Comparison of ENCODE assay signal across 8 mouse cellular contexts in the genomic region with DNA sequence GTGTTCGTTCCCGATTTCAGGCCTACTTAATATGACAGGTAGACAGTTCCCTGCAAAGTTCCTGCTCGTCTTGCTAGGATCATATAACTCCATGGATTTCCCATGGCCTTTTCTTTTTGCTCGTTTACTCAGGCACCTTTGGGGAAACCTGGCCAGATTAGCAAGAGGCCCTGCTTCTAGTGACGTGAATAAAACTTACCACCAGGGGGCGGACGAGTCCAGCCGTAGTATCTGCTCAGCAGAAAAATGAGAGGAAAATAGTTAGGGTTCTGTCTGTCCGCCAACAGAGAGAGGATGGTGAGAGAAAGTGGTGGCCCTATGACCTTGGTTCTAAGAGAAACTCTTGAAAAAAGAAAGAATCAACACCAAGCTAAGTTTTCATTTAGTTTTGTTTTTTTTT. TPM values are rescaled to one million over a fixed set of nuclear protein-coding genes. Genes with fewer than 3 reads are reported as not detected.
DNase-seq lines count a peak whose midpoint lies in the region; ATAC-seq and TF ChIP-seq lines count a peak whose summit lies in the region.

No protein-coding gene starts in this region.

- H3K27me3 ChIP-seq in kidney, embryonic 15.5 days = no peaks in the 10 kb centered on the region
- no peaks in the 10 kb centered on the region for H3K27me3 ChIP-seq in heart, postnatal 0 days (ENCODE audit: control insufficient read depth, insufficient read depth, low read length)
- H3K27me3 ChIP-seq in neural tube, embryonic 11.5 days (ENCODE audit: control insufficient read depth, insufficient read depth, low read length) = no peaks in the 10 kb centered on the region

- no peaks in the 10 kb centered on the region for H3K4me1 ChIP-seq in kidney, embryonic 15.5 days
- H3K4me1 ChIP-seq in cortical plate, adult 2 months (ENCODE audit: control insufficient read depth, insufficient read depth, low read length) = no peaks in the 10 kb centered on the region
- H3K4me1 ChIP-seq in heart, postnatal 0 days (ENCODE audit: control insufficient read depth, insufficient read depth) = no peaks in the 10 kb centered on the region
- no peaks in the 10 kb centered on the region for H3K4me1 ChIP-seq in neural tube, embryonic 11.5 days (ENCODE audit: control insufficient read depth, insufficient read depth, low read length)

- H3K9me3 ChIP-seq in kidney, embryonic 15.5 days (replicated peaks) = no peaks in the 10 kb centered on the region
- peaks cover 5% of the 10 kb centered on the region for H3K9me3 ChIP-seq in heart, postnatal 0 days (replicated peaks; ENCODE audit: control insufficient read depth, low read length)
- H3K9me3 ChIP-seq in neural tube, embryonic 11.5 days (ENCODE audit: control insufficient read depth, low read length) = no peaks in the 10 kb centered on the region

- H3K36me3 ChIP-seq in kidney, embryonic 15.5 days = no peaks in the 10 kb centered on the region; the same call in 1 of the 2 replicates
- peaks cover 32% of the 10 kb centered on the region for H3K36me3 ChIP-seq in heart, postnatal 0 days (replicated peaks; ENCODE audit: control insufficient read depth, insufficient read depth, low read length)
- H3K36me3 ChIP-seq in neural tube, embryonic 11.5 days (ENCODE audit: control insufficient read depth, insufficient read depth, low read length) = no peaks in the 10 kb centered on the region

- WGBS in kidney, embryonic 15.5 days = 30% methylated on average over 9 of the region's 9 CpGs
- 24% methylated on average over 9 of the region's 9 CpGs for WGBS in heart, postnatal 0 days
- 37% methylated on average over 9 of the region's 9 CpGs for WGBS in neural tube, embryonic 11.5 days

- H3K4me2 ChIP-seq in kidney, embryonic 15.5 days = no peak overlapping the region
- H3K4me2 ChIP-seq in heart, postnatal 0 days (ENCODE audit: low read depth, low read length) = no peak overlapping the region
- H3K4me2 ChIP-seq in neural tube, embryonic 11.5 days (ENCODE audit: low read depth) = no peak overlapping the region

- H3K4me3 ChIP-seq in kidney, embryonic 15.5 days (replicated peaks) = no peak overlapping the region
- H3K4me3 ChIP-seq in cortical plate, adult 2 months (ENCODE audit: insufficient read depth, low read length) = no peak overlapping the region
- no peak overlapping the region for H3K4me3 ChIP-seq in heart, postnatal 0 days (ENCODE audit: low read depth, low read length)
- H3K4me3 ChIP-seq in neural tube, embryonic 11.5 days (ENCODE audit: low read depth, low read length) = no peak overlapping the region

- no peak for ATAC-seq in kidney, embryonic 15.5 days (replicated peaks; ENCODE audit: low FRiP score)
- ATAC-seq in heart, postnatal 0 days (ENCODE audit: insufficient read depth, low read depth) = no peak
- ATAC-seq in neural tube, embryonic 11.5 days (ENCODE audit: insufficient read depth, low FRiP score, low TSS enrichment) = no peak

- TF ChIP-seq EP300 in heart, postnatal 0 days (IDR thresholded peaks at IDR 0.05; ENCODE audit: low read depth) = no peak

- peak; percentile 66 for TF ChIP-seq CTCF in cortical plate, adult 2 months (IDR thresholded peaks at IDR 0.05; ENCODE audit: extremely low read depth, insufficient read depth, low read length)
- TF ChIP-seq CTCF in heart, postnatal 0 days (IDR thresholded peaks at IDR 0.05; ENCODE audit: low read depth) = peak; percentile 79

- H3K9ac ChIP-seq in kidney, embryonic 15.5 days = no peak overlapping the region
- no peak overlapping the region for H3K9ac ChIP-seq in heart, postnatal 0 days (replicated peaks; ENCODE audit: low read depth, low read length)
- no peak overlapping the region for H3K9ac ChIP-seq in neural tube, embryonic 11.5 days (ENCODE audit: low read length)

- no peak for TF ChIP-seq POLR2A in cortical plate, adult 2 months (IDR thresholded peaks at IDR 0.05; ENCODE audit: extremely low read depth, insufficient read depth, low read length)

- no peak overlapping the region for H3K27ac ChIP-seq in kidney, embryonic 15.5 days
- H3K27ac ChIP-seq in cortical plate, adult 2 months (ENCODE audit: insufficient read depth, low read length) = no peak overlapping the region
- no peak overlapping the region for H3K27ac ChIP-seq in heart, postnatal 0 days (ENCODE audit: low read depth)
- H3K27ac ChIP-seq in neural tube, embryonic 11.5 days (ENCODE audit: low read depth, low read length) = no peak overlapping the region

- peak; percentile 80 for DNase-seq in kidney, adult 18-20 months
- peak; percentile 84 for DNase-seq in adipocyte (ENCODE audit: low spot score)
- DNase-seq in heart, postnatal 0 days (ENCODE audit: low spot score) = peak; percentile 40
- peak; percentile 30 to 62 for DNase-seq in left cerebral cortex, adult 8-10 months (ENCODE audit: low spot score in 2 of 2)
- DNase-seq in neural tube, embryonic 11.5 days (ENCODE audit: low spot score) = peak; percentile 76
- peak; percentile 75 for DNase-seq in thymus, postnatal 0 days (ENCODE audit: low spot score)

RNA-seq across cellular contexts. Expression of gene Usp18, which starts 14.8 kb away (rescaled TPM):
- 2.1 and 3.2 TPM in 2 replicates for polyA plus RNA-seq in kidney, embryonic 15.5 days (2015; fragmentation: Nextera tagmentation; extraction: Ambion mirVana)
- polyA plus RNA-seq in cortical plate, adult 2 months (2012; rRNA removed) = 2.2 and 3.6 TPM in 2 replicates
- 8.3 and 13.3 TPM in 2 replicates for total RNA-seq in heart, postnatal 0 days (2014; rRNA removed; ENCODE audit: low replicate concordance)
- polyA plus RNA-seq in heart, postnatal 0 days (2015; fragmentation: Nextera tagmentation; extraction: Ambion mirVana) = 4.0 and 5.2 TPM in 2 replicates
- 1 to 10 TPM in 2 of 4 experiments, under 1 TPM in 1, not detected in 1; 0.74 to 2.8 (median 1.1) TPM for total RNA-seq in left cerebral cortex, adult 8-10 months (2022)
- polyA plus RNA-seq in neural tube, embryonic 11.5 days (2014; fragmentation: Nextera tagmentation; extraction: Ambion mirVana) = 1.2 TPM in 2 replicates
- polyA plus RNA-seq in thymus, postnatal 0 days (2015; fragmentation: Nextera tagmentation; extraction: Ambion mirVana) = 48.3 and 54.4 TPM in 2 replicates

RNA-seq across cellular contexts. Expression of gene Slc6a13, which starts 39.5 kb away (rescaled TPM):
- polyA plus RNA-seq in kidney, embryonic 15.5 days (2015; fragmentation: Nextera tagmentation; extraction: Ambion mirVana) = 21.6 and 22.2 TPM in 2 replicates
- polyA plus RNA-seq in cortical plate, adult 2 months (2012; rRNA removed) = 11.2 and 11.8 TPM in 2 replicates
- 3.8 and 7.3 TPM in 2 replicates for total RNA-seq in heart, postnatal 0 days (2014; rRNA removed; ENCODE audit: low replicate concordance)
- 7.8 TPM in 2 replicates for polyA plus RNA-seq in heart, postnatal 0 days (2015; fragmentation: Nextera tagmentation; extraction: Ambion mirVana)
- 10 to 100 TPM; 12.6 to 17.6 (median 15.8) TPM for total RNA-seq in left cerebral cortex, adult 8-10 months (2022)
- polyA plus RNA-seq in neural tube, embryonic 11.5 days (2014; fragmentation: Nextera tagmentation; extraction: Ambion mirVana) = 2.9 and 3.3 TPM in 2 replicates
- polyA plus RNA-seq in thymus, postnatal 0 days (2015; fragmentation: Nextera tagmentation; extraction: Ambion mirVana) = 4.3 and 5.6 TPM in 2 replicates

RNA-seq across cellular contexts. Expression of gene Tuba8, which starts 50.1 kb away (rescaled TPM):
- polyA plus RNA-seq in kidney, embryonic 15.5 days (2015; fragmentation: Nextera tagmentation; extraction: Ambion mirVana) = 0.22 and 0.43 TPM in 2 replicates
- polyA plus RNA-seq in cortical plate, adult 2 months (2012; rRNA removed) = 5.4 and 5.8 TPM in 2 replicates
- 2.7 and 5.6 TPM in 2 replicates for total RNA-seq in heart, postnatal 0 days (2014; rRNA removed; ENCODE audit: low replicate concordance)
- 3.6 and 6.0 TPM in 2 replicates for polyA plus RNA-seq in heart, postnatal 0 days (2015; fragmentation: Nextera tagmentation; extraction: Ambion mirVana)
- 10 to 100 TPM in 3 of 4 experiments, 1 to 10 TPM in 1; 9.2 to 13.6 (median 10.5) TPM for total RNA-seq in left cerebral cortex, adult 8-10 months (2022)
- polyA plus RNA-seq in neural tube, embryonic 11.5 days (2014; fragmentation: Nextera tagmentation; extraction: Ambion mirVana) = 0.31 and 0.49 TPM in 2 replicates
- polyA plus RNA-seq in thymus, postnatal 0 days (2015; fragmentation: Nextera tagmentation; extraction: Ambion mirVana) = 5.0 and 6.1 TPM in 2 replicates
